Mouse (Mus musculus): ENCODE results near the gene Pde11a.

DNA sequence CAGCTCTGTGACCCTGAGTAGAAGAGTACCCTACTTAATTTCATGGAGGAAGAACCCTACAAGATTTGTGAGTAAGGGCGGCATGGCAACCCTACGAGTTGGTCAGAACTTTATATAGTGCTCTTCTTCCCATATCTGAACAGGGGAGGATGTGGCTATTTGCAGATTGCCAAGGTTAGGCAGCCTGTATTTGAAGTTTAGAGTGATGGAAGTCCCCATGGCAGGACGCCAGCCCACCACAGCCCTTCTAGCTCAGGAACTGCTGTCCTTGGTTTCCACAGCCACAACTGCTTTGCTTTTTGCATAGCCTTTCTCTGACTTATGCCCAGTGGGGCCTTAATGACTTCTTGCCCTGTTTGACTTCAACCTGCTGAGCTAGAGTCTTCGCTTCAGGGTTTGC, 253.6 kb downstream of the Pde11a start:
- no peak for TF ChIP-seq CTCF (IDR thresholded peaks at IDR 0.05; ENCODE audit: low read depth, low read length)
- TF ChIP-seq GATA1 (IDR thresholded peaks at IDR 0.05; ENCODE audit: borderline replicate concordance, low read length): no peak
- no peak for TF ChIP-seq TAL1 (conservative IDR thresholded peaks at IDR 0.05; ENCODE audit: low read depth, low read length)
